Mouse (Mus musculus) central nervous system, embryonic 14 days (tissue): ENCODE measurements around the gene Olfr215. TPM values are rescaled to one million over a fixed set of nuclear protein-coding genes. Genes with fewer than 3 reads are reported as not detected.

ENCODE experiments used
- polyA plus RNA-seq: library from polyadenylated mRNA; depleted of rRNA; stranded (reverse); fragments of >200 nt; gene quantifications from 2 replicates; pipeline ENCODE4 v1.2.3, GENCODE M21; 2012; rRNA removed

Olfr215 gene
- not detected in 2 replicates for polyA plus RNA-seq

GRCm38 (mm10) chr6:116584095-116584494, at the start of gene Olfr215:
Gene Olfr215, minus strand, starts transcription at chr6:116584195.

GRCm38 (mm10) chr6:116628539-116629171, 44.7 kb upstream of the Olfr215 start, which contains the start of gene Zfp422:
Gene Zfp422, minus strand, starts transcription at chr6:116628999.

GRCm38 (mm10) chr6:116553935-116554334, 30.1 kb downstream of the Olfr215 start, which contains the start of gene Olfr214:
Gene Olfr214, plus strand, starts transcription at chr6:116554235.

GRCm38 (mm10) chr6:116550841-116551240, 33.2 kb downstream of the Olfr215 start, which contains the start of gene Gm5580:
Gene Gm5580, plus strand, starts transcription at chr6:116551141.

GRCm38 (mm10) chr6:116538156-116538555, 45.8 kb downstream of the Olfr215 start, which contains the start of gene Olfr213:
Gene Olfr213, plus strand, starts transcription at chr6:116538456.

Other genes with a start within 250 kb of the Olfr215 start
- 129 and 134 TPM in 2 replicates for gene March8, start 246.2 kb downstream of the Olfr215 start, polyA plus RNA-seq
- 0.21 and 0.50 TPM in 2 replicates for gene Alox5, start 123.0 kb downstream of the Olfr215 start, polyA plus RNA-seq
- gene Olfr211, start 95.1 kb downstream of the Olfr215 start, polyA plus RNA-seq: not detected in 2 replicates
- 0.02 TPM in 1 of 2 replicates, not detected in the other for gene Olfr212, start 77.7 kb downstream of the Olfr215 start, polyA plus RNA-seq
- not detected in 2 replicates for gene Olfr213, start 45.7 kb downstream of the Olfr215 start, polyA plus RNA-seq
- gene Gm5580, start 33.1 kb downstream of the Olfr215 start, polyA plus RNA-seq: 0.06 and 0.13 TPM in 2 replicates
- gene Olfr214, start 30.0 kb downstream of the Olfr215 start, polyA plus RNA-seq: not detected in 2 replicates
- 117 and 140 TPM in 2 replicates for gene Zfp422, start 44.8 kb upstream of the Olfr215 start, polyA plus RNA-seq
- 5.1 and 5.8 TPM in 2 replicates for gene Depp1, start 66.4 kb upstream of the Olfr215 start, polyA plus RNA-seq
- 8.0 and 8.2 TPM in 2 replicates for gene Rassf4, start 89.8 kb upstream of the Olfr215 start, polyA plus RNA-seq
- gene Tmem72, start 132.7 kb upstream of the Olfr215 start, polyA plus RNA-seq: 0.32 and 0.33 TPM in 2 replicates